Mouse (Mus musculus) thymus, adult 2 months (tissue): ENCODE results near the gene Paqr5.

ENCODE experiments used
- CTCF ChIP-seq: fragments of 200-500 bp; IDR thresholded peaks from 2 replicates; pipeline ENCODE4 v1.5.1; 2012; ENCODE audit warnings: mild to moderate bottlenecking, control low read depth, low read length, moderate library complexity, borderline replicate concordance; ENCODE audit not compliant: control insufficient read depth, poor library complexity, insufficient read depth; ENCODE audit errors: extremely low read depth
- POLR2A ChIP-seq: fragments of 200-500 bp; IDR thresholded peaks from 2 replicates; pipeline ENCODE4 v1.6.1; 2012; ENCODE audit warnings: mild to moderate bottlenecking, low read length, control low read depth, moderate library complexity; ENCODE audit not compliant: control insufficient read depth, poor library complexity, insufficient read depth; ENCODE audit errors: extremely low read depth

GRCm38 (mm10) chr9:61914203-61914916, 112.3 kb downstream of the Paqr5 start, which contains the start of gene Rplp1:
- TF ChIP-seq CTCF (peak; percentile 42; the same call in 1 of the 2 replicates), POLR2A (no peak; the same call in none of the 2 replicates)
